Mouse (Mus musculus) frontal cortex, postnatal 25 days (tissue): ENCODE data around the gene Stard3.
A peak's percentile ranks its signal among the peaks of the same experiment; 100 is the strongest.

Experiments
- DNase-seq, 2 experiments: peaks; one replicate each; pipeline ENCODE4 v3.0.0; 2022; ENCODE audit warnings: low spot score in 2 of 2

The Stard3 gene

DNA sequence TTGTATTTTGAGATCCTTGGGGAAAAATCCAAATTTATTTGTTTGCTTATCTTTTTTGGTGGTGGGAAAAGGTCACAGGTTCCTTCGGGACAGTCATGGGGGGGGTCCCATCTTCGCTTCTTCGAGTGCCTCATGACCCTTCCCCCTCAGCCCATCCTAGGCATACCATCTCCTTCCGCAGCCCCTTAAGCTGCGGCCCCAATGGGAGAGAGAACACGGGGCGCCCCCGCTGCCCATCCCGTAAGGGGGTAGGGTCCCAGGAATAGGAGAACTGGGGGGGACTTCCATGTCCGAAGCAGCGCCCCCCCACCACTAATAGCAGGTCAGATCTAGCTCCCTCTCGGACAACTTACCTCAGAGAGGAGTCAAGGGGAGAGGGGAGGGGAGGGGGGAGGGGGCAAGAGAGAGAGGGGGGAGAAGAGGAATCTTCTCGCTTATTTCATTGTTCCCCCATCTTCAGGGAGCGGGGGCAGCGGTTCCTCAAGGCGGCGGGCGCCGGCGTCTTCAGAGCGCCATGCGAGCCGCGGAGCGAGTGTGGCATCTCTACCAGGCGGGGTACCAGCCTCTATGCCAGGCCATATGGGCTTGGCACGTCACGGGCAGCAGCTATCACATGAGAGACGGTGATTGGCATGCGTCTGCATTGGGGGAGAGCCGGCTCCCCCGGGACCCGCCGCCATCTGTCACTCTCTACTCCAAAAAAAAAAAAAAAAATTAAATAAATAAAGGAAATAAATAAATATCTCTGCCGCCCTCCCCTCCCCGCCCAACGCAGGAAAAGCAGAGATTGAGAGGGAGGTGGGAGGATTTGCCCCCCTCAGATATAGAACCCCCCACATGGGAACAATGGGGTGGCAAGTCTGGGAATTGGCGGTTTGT is 28.8 kb upstream of the Stard3 start, which contains the start of gene Neurod2:
Gene Neurod2, minus strand, starts transcription at position 568 of the 879 bp plus-strand sequence.
- no peak for DNase-seq

DNA sequence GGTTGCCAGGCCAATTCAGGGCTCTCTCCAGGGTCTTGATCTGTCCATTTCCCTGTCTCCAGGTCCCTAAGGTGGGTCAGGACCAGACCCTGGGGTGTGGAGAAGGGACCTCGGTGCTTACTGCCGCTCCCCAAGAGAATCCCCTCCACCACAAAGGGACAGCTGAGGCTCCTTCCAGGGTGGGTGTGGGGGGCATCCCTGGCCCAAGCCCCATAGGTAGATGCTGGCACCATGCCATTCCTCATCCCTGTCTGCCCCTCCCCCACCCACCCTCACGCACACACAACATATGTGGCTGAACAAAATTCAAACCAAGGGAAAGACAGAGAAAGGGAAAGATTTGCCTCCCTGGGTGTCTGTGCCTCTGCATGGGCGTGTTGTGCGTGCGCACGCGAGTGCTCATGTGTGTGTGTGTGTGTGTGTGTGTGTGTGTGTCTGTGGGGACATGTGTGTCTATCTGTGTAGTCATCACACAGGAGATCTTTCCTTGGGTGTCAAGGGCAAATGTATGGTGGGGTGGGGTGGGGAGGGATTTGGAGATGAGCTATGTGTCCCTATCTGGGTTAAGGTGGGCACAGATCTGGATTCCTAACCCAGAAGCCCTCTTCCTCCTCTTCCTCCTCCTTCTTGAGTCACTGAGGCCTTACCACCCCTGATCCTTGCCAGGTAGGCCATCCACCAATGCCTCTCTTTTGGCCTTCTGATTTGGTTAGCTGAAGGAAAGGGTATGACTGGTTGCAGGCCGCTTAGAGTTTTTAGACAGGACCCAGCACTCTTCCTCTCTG is 28.0 kb upstream of the Stard3 start:
- DNase-seq: no peak

DNA sequence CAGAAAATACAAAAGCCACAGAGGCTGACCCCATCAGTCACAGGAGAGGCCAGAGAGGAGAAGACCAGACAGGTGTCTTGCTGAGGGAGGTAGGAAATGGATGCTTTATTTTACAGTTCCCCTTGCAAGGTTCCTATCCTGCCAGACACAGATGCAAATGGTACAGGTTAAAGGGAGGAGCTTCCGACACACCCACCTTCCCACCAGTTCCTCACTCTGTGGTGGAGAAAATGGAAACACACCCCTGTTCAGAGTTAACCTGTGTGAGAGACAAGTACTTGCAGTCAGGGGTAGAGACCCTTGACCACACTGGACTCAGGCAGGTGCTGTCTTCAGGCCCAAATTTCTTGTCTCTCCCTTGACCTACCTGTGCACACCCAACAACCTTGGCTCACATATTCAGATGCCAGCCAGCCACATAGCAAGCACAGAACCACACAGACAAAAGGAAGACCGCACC is 27.4 kb upstream of the Stard3 start:
- no peak for DNase-seq

DNA sequence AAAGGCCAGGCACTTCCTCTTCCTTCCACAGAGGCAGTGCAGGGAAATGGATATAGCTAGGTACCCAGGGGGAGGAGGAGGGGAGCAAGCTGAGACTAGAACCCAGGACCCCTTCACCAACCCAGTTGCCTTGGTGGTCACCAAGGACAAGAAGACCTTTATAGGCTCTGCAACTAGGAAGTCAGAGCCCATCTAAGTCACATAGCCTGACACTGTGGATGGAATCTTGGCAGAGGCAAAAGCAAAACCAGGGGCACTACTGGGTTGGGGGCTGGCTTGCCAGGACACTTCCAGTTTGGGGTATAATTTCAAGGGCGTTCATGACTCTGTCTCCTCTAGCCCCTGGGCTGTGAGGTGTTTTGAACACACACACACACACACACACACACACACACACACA is 26.8 kb upstream of the Stard3 start:
- no peak for DNase-seq

DNA sequence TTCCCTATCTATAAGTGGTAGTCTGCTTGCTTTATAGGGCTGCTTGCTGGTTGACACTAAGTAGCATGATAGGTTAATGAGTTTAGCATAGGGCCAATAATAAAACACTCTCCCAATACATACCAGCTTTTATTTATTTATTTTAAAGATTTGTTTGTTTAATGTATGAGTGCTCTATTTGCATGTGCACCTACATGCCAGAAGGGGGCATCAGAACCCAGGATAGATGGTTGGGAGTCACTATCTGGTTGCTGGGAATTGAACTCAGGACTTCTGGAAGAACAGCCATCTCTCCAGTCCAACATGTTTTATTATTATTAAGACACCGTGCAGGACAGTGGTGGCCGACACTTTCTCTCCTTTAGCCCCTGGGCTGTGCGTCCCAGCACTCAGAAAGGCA is 26.0 kb upstream of the Stard3 start:
- DNase-seq: no peak

DNA sequence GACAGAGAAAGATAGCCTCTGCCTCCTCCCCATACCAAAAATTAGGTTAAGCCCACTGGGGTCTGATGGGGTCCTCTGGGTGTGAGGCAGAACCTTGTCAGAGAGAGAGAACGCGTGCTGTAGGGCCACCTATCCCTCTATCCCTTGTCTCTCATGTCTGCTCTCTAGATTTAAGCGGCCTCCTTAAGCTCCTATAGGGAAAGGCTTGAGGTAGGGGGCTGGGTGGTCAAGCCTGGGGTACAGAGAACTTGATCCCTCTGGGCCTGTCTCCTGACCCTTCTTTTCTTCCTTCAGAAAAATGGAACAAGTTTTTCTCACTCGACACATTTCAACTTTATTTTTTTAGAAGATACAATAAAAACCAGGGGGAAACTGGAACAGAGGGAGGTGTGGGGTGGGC is 25.3 kb upstream of the Stard3 start:
- no peak for DNase-seq

DNA sequence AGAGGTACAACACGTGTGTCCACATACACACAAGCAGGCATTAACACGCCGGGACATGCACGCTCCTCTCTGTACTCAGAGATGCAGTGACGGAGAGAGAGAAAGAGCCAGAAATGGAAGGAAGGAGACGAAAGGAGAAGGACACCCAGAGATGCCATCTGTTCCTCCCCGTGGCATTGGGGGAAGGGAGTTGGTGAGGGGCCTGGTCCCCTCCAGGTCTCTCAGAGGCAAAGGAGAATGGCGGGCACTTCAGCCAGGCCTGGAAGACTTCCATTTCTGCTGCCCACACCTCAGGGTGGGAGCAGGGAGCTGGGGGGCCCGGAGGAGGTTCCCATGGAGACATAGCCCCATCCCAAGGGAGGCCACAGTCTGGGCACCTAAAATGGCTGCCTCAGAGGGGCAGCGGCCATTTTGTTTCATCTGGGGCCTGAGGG is 24.9 kb upstream of the Stard3 start:
- no peak for DNase-seq

DNA sequence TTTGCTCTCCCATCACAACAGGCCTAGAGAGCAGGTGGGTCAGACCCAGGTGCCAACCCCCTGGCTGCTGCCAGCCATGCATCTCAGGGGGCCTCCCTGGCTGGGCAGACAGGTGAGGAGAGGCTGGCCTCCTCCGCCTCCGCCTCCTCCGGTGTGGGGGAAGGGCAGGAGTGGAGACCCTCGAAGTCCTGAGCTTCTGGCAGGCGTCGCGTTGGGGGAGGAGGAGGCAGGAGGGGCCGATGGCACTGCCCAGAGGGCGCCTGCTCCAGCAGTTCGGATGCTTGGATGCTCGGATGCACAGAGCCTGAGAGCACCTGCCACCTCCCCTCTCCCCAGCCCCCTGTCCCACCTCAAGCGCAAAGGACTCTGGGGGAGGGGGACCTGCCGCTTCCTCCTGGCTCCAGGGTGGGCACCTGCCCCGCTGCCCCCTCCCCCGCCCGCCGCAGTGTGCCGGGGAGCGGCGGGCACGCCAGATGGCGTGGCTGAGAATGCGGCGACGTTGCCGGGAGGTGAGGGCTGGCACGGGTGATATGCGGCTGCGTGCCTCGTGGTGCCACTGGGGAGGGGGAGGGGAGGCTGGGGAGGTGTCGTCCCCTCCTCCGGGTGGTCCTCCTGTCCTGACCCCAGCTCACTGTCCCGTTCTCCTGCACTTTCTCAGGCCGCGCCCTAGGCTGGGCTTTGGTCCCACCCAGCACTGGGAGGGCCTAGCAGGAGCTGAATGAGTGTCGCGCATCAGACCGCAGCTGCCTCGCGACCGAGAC is 24.0 kb upstream of the Stard3 start:
- DNase-seq: no peak

DNA sequence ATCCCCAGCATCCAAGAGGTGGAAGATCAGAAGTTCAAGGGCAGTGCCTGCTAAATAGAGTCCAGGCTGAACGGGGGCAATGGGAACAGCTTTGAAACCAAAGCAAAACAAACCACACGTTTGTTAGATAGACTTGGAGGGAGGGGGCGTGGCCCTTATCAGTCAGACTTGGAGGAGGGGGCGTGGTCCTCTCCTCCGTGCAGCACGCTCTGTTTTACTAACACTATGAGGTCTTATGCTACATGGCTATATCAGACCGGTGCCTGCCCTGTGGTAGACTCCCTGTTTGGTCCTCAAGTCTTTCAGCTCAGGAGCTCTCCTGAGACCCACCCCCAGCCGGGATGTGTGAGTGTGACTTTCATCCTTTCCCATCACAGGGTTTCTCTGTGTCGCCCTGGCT is 22.9 kb upstream of the Stard3 start:
- DNase-seq: no peak

DNA sequence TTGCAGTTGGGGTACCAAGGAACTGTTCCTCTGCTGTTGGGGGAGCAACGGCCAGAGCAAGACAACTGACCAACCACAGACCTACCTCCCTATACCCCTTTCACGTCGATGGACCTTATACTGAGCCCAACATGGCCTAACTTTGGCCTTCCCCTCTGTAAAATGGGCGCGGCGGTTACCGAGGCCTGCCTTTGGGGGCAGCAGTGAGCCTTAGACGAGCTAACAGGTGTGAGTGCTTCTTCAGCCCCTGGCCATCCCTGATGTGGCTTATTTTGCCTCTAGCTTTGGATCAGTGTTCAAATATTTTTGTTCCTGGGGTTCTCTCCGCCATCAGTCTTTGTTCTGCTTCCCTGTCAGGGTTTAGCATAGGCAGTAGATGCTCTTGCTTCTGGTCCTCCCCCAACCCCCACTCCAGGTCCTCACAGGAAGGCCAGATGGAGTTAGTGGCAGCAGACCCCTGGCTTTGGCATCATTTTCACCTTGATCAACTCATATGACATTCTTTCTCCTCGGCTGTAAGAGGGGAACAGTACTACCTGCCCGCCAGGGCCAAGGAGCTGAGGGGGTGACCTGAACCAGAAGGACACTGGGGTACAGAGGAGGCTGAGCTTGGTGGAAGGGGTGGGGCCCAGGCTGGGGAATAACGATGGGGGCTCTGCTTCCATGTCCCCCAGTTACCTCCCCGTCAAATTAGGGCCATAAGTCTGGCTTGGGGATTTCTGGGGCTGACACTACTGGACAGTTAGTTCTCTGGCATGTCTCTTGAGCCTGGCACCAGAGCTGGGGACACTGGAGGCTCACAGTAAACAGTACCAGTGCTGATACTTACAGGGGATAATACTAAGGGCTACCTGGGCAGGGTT is 21.7 kb upstream of the Stard3 start:
- no peak for DNase-seq

DNA sequence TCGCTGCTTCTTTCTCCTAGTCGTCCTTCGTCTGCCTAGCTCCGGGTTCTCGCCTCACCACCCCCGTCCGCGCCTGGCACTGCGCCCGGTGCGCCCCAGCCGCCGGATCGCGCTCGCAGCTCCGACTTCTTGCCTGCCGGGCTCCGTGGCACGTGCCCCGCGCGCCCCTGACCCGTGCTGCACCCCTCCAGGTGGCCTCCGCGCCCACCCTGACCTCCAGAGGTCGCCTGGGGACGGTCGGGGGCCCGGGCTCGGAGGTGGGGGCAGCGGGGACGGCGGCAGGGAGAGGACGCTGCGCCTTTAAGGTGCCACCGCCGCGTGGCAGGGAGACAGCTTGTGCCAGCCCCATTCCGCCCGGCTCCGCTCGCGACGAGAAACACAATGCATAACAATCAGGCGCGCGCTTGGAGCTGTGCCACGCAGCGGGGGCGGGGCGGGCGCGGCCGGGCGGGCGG is 19.6 kb upstream of the Stard3 start:
- peak; percentile 73 to 76 for DNase-seq

DNA sequence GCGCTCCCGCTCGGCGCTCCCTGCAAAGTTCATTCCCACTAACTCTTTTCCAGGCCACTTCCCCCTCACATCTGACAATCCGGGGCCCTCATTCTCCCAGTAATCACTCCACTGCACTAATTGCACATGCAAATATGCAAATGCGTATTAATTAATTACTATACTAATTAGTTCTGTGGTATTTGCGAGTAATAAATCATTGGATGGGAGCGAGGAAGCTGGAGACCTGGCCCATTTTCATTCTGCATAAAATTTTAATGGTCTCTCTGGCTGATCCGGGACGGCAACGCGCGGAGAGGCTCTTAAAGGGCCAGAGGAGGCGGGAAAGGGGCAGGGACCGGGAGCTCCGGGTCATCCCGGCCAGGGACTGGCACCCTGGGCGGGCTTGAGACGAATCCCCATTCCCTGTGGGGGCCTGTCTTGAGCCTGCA is 19.1 kb upstream of the Stard3 start:
- no peak for DNase-seq

DNA sequence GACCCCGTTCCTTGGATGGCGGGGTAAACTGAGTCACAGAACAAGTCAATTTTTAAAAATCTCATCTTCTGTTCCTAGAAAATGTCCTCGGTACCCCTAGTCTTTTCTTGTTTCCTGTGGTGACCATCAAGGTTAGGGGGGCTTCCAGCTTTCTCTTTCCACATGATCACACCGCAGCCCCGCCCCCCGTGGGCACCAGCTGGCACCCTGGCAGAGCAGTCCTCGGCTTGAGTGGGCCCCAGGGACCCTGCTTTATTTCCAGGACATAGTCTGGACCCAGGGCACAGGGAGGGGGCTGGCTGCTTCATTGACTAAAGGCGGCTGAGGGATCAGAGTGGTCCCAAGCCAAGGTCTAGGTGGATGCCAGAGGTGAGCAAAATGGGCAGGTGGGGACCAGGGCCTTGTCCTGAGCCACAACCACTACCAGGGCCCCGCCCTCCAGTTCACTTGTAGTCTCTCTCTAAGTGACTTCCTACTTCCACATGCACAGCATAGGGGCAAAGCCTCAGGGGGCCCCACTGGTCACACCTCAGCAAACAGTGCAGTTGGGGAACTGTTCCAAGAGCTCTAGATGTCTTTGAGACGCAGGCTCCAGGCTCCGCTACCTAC is 18.4 kb upstream of the Stard3 start:
- DNase-seq: no peak

DNA sequence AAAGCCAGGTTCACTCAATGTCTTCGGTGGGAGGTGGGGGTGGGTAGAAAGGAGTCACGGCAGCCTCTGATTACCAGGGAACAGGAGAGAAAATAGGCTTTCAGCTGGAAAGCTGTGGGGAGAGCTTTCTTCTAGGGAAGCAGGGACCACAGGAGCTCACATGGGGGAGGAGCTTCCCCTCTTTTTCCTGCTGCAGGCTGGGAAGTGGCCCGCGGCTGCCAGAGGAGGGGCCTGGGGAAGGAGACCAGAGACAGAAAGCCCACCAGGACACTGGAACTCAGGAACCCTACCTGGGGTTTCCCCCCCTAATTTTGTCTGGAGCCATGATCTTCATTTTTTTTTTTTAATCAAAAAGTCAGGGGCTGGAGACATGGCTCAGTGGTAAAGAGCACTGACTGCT is 17.6 kb upstream of the Stard3 start:
- no peak for DNase-seq

DNA sequence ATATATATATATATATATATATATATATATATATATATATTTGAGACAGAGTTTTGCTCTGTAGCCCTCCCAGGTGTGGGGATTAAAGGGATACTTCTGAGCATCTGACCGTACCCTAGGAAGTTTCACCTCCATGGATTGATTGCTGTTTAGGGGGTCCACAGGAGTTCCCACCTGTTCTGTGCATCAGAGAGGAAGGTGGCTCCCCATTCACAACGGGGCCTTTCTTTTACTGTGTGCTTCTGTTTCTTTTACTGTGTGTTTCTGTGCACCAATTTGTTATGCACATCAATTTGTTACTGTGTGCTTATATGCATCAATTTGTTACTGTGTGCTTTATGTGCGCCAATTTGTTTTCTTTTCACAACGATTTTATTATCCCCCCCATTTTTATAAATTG is 17.0 kb upstream of the Stard3 start:
- no peak for DNase-seq

DNA sequence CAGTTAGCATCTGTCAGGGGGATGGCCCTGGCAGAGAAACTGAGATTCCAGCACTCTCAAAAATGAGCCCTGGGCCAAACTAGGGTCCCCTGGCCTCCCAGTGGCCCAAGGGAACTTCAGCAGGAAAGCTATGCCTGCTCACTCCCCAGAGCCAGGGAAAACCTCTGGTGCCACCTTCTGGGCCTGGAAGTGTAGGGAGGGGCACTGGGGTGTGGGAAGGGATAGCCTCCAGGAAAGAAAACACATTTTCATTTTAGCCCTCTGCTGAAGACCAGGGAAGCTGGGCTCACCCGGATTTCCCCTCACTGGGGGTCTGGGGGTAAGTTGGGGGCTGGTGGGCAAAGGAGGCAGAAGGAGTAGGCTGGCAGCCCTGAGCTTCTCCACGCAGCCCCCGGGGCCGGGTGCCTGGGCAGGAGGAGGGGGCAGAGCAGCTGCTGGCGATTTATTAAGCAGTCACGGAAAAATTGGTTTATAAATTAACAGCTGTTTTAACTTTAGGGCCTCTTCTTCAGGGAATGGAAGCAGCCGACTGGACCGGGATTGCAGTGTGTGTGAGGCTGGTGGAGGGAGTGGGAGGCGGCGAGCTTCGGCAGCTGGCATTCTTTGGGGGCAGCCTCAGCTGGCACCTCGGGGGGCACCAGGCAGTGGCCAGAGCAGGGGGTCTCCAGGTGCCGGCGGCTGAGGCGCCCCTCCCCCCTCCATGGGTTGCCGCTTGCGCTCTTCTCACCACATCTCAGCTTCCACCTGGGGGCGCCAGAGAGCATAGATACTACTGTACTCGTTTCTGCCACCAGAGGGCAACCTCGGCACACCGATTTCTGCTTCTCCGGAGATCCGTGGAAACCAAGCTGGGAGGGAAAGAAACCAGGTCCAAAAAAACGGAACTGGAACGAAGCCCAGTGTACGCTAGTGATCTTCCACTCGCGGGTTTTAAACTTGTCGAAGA is 15.9 kb upstream of the Stard3 start:
- peak; percentile 100 for DNase-seq

DNA sequence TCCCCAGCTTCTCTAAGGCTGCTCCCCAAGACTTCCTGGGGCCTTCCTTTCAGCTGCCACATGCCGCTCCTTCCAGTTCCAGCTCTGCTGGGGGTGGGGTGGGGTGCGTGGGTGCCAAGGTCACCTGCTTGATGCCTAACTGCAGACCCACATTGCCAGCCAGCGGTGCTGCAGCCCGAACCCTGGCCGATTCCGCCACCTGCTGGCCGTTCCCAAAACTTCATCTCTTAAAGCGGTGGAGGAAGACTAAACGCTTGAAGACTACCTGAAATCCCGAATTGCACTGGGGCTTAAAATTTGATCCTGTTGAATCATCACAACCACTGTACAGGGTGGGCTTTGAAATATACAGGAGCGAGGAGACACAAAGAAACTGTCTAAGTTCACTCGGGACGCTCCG is 12.9 kb upstream of the Stard3 start:
- DNase-seq: peak; percentile 79 to 85

DNA sequence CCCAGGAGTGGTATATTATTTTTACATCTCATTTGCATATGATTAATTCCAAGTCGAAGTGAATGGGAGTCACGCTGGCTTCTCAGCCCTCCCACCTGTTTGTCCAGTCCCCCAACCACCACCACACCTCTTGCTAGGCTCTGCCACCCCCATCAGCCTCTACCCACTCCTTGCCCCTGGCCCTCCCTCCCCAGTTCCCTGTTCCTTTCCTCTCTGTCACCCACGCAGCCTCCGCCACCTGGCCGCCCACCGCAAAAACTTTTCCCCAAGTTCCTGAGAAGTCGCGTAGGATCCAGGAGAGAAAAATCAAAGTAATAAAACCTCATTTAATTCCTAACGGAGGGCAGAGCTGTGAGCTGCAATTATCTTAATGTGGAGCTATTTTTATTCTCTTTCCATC is 12.0 kb upstream of the Stard3 start:
- DNase-seq: no peak

DNA sequence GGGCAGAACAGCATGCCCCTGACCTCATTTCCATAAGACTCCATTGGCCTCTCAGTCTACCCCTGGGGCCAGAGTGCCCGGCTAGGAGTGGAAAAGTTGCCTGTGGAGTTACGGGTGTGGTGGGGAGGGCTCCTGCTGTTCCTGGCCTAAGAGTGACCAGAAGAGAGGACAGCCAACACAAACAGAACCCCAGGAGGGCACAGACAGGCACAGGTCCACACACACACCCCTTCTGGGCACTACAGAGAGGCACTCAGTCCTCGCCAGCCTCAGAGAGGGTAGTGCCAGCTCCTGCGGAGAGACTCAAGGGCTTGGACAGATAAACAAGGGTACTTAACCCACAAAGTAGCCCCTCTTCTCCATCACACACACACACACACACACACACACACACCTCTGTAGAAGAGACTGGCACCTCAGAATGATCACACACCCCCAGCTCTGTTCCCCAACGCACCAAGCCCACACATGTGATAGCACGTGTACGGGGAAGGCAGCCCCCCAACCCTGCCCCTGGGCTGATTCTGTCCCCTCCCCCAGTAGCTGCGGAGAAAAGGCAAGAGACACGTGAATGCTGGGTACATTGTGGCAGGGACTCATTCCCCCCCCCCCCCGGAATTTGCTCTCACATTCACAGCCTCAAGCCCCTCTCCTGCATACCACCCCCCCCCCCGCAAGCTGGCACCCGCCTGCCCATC is 10.6 kb upstream of the Stard3 start:
- DNase-seq: no peak
